Mouse (Mus musculus) neural tube, embryonic 10.5 days (tissue): Measurements from ENCODE around the gene Cox10.

ENCODE experiments used
- DNase-seq: peaks from one replicate; pipeline ENCODE4 v3.0.0-alpha.2; 2017; ENCODE audit warnings: low spot score; ENCODE audit errors: extremely low spot score

The Cox10 gene

GRCm38 (mm10) chr11:63918321-63919105 lies 160.8 kb downstream of the Cox10 start:
- peak; percentile 66 for DNase-seq

DNA sequence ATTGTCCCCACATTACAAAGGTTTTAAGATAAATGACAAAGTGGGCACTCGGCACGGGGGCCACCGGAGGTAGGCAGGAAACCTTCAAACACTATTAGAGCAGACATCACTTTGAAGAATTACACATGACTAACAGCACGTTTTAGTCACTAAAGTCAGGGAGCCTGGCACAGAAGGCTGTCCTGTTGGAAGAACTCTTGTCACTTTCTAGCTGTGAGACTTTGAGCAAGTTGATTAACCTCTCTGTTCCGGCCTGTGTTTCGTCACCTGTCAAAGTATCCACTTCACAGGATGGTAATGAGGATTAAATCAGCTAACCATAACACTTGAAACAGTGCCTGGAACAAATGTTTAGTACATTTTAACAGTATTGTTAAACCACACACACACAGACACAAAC lies 161.7 kb downstream of the Cox10 start:
- DNase-seq = no peak

DNA sequence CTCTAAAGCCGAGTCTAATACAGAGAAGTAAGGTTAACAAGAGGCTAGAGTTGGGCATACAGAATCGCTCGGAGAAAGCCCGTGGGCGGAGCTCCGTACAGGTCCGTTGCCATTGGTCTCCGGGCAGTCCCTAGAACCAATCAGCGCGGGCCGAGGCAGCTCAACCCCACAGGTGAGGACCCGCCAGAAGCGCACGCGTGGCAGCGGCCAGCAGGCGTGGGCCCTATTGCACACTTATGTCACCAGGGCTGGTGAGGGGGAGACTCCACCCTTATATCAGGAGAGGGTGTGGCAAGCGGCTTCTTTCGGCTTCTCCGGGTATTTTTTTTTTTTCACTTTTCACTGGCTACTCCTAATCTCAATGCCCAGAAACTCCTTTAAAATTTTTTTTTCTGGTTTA lies 164.9 kb downstream of the Cox10 start:
- peak; percentile 77 for DNase-seq

- no peak for DNase-seq
Observed at GRCm38 (mm10) chr11:63913936-63914335, 165.3 kb downstream of the Cox10 start.
